Mouse (Mus musculus): Measurements from ENCODE around the gene Dach1. TPM values are rescaled to one million over a fixed set of nuclear protein-coding genes. Genes with fewer than 3 reads are reported as not detected.

Gene Dach1
- polyA plus RNA-seq, 1 experiment from 2014 or later, result 0.18 TPM

DNA sequence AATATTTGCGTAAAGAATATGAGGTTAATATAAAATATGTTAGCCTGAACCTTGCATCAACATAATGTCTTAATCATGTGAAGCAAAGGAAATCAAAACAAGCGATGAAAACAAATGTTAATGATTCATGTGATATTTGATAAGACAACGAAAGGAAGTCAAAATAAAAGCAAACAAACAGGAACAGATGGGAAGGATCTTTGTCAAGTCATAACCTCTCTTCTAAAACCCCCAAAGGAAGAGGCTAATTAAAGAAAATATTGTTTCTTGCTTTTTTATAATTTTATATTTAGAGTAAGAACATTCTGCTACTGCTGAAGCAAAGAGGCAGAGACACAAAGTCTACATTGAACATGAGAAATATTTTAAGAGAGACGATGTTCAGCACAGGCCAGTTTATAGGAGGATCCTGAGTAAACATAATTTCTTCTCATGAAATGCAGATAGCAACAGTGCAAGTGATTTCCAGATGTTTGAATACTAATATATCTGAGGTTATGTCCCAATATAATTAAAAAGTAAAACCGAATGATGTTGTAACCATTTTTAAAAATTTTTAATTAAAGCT, 374.1 kb downstream of the Dach1 start:
- ATAC-seq, result no peak
- Histone ChIP-seq H3K27ac (no peak overlapping the region), H3K36me3 (no peaks in the 10 kb centered on the region), H3K27me3 (replicated peaks) (no peaks in the 10 kb centered on the region), H3K4me2 (no peak overlapping the region), H3K4me3 (no peak overlapping the region), H3K9ac (no peak overlapping the region), H3K9me3 (replicated peaks) (no peaks in the 10 kb centered on the region), H3K4me1 (no peaks in the 10 kb centered on the region)
- WGBS (ENCODE audit: insufficient replicate concordance), result 69% methylated on average over 5 of the region's 5 CpGs

DNA sequence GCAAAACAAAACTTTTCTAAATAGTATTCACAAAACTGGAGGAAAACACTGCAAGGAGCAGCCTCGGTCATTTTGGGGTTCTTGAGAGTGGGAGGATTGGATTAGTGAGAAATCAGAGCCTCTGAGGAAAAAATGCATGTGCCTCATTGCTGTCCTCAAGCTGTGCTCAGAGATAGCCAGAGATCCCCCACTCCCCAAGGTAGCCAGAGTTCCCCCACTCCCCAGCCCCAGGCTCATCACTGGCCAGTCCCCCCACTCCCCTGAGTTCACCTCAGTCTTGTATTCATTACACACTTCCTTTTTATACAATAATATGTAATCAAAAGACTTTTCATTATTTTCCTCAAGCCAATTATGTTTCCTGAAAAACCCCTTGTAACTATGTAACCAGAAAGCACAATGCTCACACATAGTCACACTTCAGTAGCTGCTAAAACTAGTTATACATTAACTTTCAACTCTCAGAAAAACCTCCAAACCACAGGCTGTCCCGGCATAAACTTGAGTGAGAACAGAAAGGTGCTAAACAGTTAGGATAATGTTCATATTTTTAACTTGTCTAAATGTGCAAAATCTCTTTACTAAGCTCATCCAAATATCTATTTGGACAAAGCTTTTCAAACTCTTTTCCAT, 395.3 kb downstream of the Dach1 start:
- no peaks in the 10 kb centered on the region for H3K36me3 ChIP-seq
- no peaks in the 10 kb centered on the region for H3K27me3 ChIP-seq (replicated peaks)
- H3K4me1 ChIP-seq, result no peaks in the 10 kb centered on the region
- 52% methylated on average over 2 of the region's 2 CpGs for WGBS (ENCODE audit: insufficient replicate concordance)
- H3K4me3 ChIP-seq, result no peak overlapping the region
- H3K9me3 ChIP-seq (replicated peaks), result peaks cover 8% of the 10 kb centered on the region; the same call in 1 of the 2 replicates
- no peak overlapping the region for H3K27ac ChIP-seq
- H3K9ac ChIP-seq, result no peak overlapping the region
- ATAC-seq, result no peak
- H3K4me2 ChIP-seq, result no peak overlapping the region

DNA sequence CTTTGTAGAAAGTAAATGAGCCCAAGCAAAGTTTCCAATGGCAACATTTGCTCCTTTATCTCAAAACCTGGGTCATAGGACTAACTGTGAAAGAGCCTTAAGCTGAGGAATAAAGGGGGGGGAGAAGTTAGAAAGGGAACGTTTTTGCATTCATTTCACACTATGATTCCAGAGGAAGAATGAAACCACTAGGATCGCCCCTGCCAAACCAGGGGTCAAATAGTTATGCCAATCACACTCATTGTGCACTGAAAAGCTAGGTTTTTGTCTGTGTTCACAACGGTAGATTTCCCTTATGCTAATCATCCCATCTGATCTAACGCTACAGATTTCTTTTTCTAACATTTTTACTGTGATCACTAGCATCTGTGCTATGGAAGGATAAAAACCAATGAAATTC, 415.2 kb downstream of the Dach1 start:
- Histone ChIP-seq H3K36me3 (no peaks in the 10 kb centered on the region), H3K4me1 (no peaks in the 10 kb centered on the region), H3K4me3 (no peak overlapping the region), H3K9ac (no peak overlapping the region), H3K9me3 (replicated peaks) (no peaks in the 10 kb centered on the region), H3K4me2 (no peak overlapping the region), H3K27me3 (replicated peaks) (no peaks in the 10 kb centered on the region), H3K27ac (no peak overlapping the region)
- no peak for ATAC-seq
- WGBS (ENCODE audit: insufficient replicate concordance), result 63% methylated on average over 4 of the region's 4 CpGs

DNA sequence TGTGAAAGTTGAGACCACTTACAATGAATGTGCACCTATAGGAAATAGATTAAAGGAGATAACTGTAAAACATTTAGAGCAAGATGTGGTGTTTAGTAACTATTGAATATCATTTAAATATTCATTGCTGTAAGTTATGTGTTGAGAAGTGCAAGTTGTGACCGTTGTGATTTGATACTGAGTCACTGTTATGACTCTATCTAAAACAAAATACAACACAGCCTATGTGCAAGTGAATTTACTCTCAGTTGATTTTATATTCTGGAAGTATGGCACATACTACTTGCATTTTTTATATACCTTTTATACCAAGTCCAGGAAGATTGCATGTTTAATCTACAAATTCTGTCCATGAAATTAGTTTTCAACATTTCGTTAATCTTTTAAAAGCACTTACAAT, 415.6 kb downstream of the Dach1 start:
- H3K9me3 ChIP-seq (replicated peaks), result no peaks in the 10 kb centered on the region
- H3K9ac ChIP-seq, result no peak overlapping the region
- H3K4me3 ChIP-seq, result no peak overlapping the region
- H3K27me3 ChIP-seq (replicated peaks), result no peaks in the 10 kb centered on the region
- 78% methylated on average over 2 of the region's 2 CpGs for WGBS (ENCODE audit: insufficient replicate concordance)
- no peak overlapping the region for H3K27ac ChIP-seq
- no peaks in the 10 kb centered on the region for H3K4me1 ChIP-seq
- H3K36me3 ChIP-seq, result no peaks in the 10 kb centered on the region
- ATAC-seq, result no peak
- no peak overlapping the region for H3K4me2 ChIP-seq

- Histone ChIP-seq H3K9ac (no peak overlapping the region), H3K4me1 (no peaks in the 10 kb centered on the region), H3K4me3 (no peak overlapping the region), H3K4me2 (no peak overlapping the region), H3K27me3 (replicated peaks) (no peaks in the 10 kb centered on the region), H3K36me3 (no peaks in the 10 kb centered on the region), H3K9me3 (replicated peaks) (no peaks in the 10 kb centered on the region), H3K27ac (no peak overlapping the region)
- 58% methylated on average over 2 of the region's 2 CpGs for WGBS (ENCODE audit: insufficient replicate concordance)
- no peak for ATAC-seq
These were observed 426.3 kb downstream of the Dach1 start for GRCm38 (mm10) chr14:97743252-97743651.

DNA sequence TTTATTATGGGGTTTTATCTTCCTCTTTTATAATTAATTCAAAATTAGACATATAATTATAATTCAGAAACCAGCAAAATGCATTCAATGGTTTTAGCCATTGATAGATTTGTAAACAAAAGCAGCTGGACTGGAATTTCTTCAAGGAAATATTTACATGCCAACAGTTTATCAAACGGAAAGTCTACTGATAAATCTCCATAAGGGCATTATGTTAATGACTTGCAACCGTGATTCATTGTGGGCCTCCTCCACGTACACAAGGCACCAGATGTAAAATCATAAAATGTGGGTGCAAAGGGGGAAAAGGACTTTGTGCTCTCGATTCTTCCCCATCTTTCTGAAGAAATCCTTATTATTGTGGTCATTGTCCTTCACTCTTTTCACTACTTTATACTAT, 426.8 kb downstream of the Dach1 start:
- no peaks in the 10 kb centered on the region for H3K4me1 ChIP-seq
- WGBS (ENCODE audit: insufficient replicate concordance), result 69% methylated on average over 4 of the region's 4 CpGs
- H3K9ac ChIP-seq, result no peak overlapping the region
- H3K9me3 ChIP-seq (replicated peaks), result no peaks in the 10 kb centered on the region
- H3K4me3 ChIP-seq, result no peak overlapping the region
- ATAC-seq, result no peak
- no peaks in the 10 kb centered on the region for H3K36me3 ChIP-seq
- no peak overlapping the region for H3K4me2 ChIP-seq
- no peak overlapping the region for H3K27ac ChIP-seq
- H3K27me3 ChIP-seq (replicated peaks), result no peaks in the 10 kb centered on the region
